Mouse (Mus musculus): Measurements from ENCODE around the gene Brk1.

The Brk1 gene

GRCm38 (mm10) chr6:113660492-113661352, 56.1 kb downstream of the Brk1 start:
- DNase-seq (ENCODE audit: low read depth, low spot score) = no peak

GRCm38 (mm10) chr6:113661353-113662241, 57.0 kb downstream of the Brk1 start:
- DNase-seq (ENCODE audit: low read depth, low spot score) = no peak

- DNase-seq (ENCODE audit: low read depth, low spot score) = no peak
Measured at GRCm38 (mm10) chr6:113662964-113663700, 58.6 kb downstream of the Brk1 start.

GRCm38 (mm10) chr6:113664305-113664704, 59.7 kb downstream of the Brk1 start:
- no peak for DNase-seq (ENCODE audit: low read depth, low spot score)
